Mouse (Mus musculus): ENCODE results near the gene Tent5c. TPM values are rescaled to one million over a fixed set of nuclear protein-coding genes. Genes with fewer than 3 reads are reported as not detected.
"Not testable (repeated sequence)": the region's sequence is repeated elsewhere in the genome, so short reads cannot be mapped to it uniquely, and the experiment has no call there.

The Tent5c gene
- polyA plus RNA-seq, 1 experiment: 8.3 TPM

DNA sequence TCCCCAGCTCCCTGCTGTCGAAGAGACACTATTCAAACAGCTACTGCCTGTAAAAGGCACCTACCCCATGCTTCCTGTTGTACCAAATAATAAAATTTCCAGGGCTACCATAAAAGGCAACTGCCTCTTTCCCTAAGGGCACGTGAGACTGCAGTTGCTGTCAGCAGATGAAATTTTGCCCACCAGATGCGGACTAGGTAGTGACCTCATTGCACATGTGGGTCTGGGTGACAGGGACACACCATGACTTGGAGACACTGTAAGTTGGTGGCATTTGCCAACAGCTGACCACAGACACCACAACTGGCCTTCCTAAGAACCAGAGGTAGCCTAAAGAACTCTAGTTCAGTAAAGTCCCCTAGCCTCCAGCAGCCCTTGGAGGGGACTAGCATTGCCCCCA lies 50.0 kb downstream of the Tent5c start:
- no peak for DNase-seq (ENCODE audit: low read depth)

DNA sequence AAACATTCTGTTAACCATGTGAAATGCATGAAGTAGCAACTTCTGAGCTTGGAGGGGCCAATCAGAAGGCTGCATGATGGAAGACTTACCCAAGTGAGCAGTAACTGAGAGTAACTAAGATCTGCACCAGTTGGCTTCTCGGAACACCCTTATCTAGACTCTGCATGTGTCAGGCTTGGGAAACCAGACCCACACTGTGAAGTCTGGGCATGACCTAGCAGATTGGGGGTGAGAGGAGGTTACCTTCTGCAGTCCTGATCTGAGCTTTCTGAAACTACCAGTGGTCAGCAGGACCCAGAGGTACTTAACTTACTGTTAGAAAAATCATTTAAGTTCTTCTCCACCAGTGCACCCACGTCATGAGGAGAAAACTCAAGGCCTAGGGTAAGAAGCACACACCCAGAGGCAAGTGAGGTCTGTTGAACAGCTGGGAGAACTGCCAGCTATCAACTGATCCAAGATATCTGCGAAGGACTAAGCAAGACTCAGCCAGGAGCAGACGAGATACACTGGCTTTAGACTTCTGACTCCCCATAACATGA lies 50.6 kb downstream of the Tent5c start:
- DNase-seq (ENCODE audit: low read depth): no peak

DNA sequence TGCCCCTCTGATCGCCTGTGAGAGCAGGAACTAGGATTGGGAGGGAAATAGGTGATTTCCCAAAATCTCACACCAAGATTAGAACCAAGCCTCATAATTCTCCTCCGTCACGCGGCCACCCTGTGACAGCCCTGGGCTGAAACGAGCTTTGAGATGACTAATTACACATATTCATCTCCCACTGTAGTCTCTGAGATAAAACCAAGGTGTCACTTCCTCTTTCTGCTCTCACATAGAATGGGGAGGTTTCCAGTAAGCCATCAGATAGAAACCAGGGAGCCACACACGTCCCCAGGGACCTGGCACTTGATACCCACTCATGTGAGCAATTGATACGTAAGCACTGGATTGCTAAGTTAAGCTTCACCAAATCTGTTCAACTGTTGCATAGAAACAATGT lies 52.4 kb downstream of the Tent5c start:
- no peak for DNase-seq (ENCODE audit: low read depth)

DNA sequence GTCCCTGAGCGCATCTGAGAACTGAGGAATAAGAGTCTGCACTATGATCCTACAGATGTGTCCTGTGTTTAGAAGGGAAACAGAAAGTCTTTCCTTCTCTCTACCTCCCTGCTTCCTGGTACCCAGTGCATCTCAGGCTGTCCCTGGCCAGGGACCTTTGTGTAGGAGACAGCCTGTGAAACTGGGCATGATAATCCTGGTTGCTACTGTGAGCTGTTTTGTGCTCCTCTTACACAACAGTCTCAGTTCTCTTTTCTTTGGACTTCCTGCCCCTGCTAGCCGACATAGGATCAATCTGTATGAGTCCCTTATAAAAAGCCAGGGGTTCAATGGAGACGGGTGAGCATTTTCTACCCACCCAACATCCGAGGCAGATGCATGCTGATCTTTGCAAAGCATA lies 57.4 kb downstream of the Tent5c start:
- no peak for DNase-seq (ENCODE audit: low read depth)

DNA sequence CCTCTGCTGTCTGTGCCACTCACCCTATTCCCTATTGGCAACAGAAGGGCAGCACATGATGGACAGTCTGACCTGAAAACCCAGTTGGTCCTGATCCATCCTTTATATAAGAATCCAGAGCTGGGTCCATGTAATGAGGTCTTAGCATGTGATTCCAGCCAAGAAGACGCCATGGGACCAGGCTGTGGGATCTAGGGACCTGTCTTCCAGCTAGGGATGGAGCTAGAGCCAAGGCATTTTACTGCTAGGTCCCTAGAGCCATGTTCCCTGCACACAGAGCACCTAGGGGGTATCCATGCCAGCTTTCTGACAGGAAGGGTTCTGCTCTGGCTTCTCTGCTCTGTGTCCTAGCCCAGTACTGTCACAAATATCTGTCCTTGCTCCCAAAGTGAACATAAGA lies 58.4 kb downstream of the Tent5c start:
- DNase-seq (ENCODE audit: low read depth): no peak

DNA sequence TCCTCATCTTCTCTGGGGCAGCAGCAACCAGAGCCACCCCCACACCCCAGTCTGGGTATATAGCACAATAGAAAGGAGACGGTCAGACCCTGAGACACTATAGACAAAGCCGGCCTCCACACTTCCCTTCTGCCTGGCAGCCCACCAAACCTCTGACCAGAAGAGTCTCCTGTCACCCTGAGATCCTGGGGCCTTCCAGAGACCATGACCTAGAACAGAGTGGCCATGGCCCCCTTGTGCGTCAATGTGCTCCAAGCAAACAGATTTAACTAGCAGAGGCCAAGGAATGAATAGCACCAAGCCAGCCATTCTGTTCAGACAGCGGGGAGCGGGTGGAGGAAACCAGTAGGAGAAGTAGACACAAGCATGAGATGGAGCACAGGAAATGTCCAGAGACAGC lies 59.0 kb downstream of the Tent5c start:
- no peak for DNase-seq (ENCODE audit: low read depth)

DNA sequence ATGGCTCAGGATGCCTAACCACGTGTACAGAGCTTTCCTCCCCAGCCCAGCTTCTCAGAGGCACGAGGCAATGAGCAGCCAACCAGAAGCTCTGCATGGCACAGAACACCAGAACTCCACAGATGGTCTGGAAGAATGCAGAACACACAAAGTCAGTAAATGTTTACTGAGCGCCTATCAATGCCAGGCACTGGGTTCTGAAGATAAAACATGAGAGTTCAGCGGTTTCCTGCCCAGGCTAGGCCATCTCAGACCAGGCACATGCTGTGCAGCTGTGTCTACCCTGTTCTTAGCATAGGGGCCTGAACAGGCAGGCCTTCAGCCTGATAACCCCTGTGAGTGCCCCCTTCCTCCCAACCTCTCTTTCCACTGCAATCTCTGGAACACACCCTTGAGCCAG lies 59.5 kb downstream of the Tent5c start:
- no peak for DNase-seq (ENCODE audit: low read depth)

DNA sequence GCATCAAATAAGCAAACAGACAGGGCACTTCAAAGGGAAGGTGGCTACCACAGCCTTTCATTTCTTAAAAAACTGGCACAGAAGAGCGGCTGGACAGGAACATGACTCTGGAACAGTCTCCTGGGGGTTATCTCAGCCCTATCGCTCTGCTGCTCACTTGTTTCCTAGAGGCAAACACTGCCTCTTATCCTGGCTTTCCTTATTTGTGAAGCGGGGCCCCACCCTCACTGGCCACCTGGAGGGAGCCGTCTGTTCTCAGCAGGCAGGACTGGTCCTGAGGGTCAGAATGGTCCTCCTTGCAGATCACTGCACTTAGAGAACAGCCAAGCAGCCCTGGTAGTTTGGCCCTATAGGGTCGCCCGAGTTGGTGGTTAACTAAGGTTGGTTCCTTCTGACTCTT lies 61.6 kb downstream of the Tent5c start:
- DNase-seq (ENCODE audit: low read depth): no peak

DNA sequence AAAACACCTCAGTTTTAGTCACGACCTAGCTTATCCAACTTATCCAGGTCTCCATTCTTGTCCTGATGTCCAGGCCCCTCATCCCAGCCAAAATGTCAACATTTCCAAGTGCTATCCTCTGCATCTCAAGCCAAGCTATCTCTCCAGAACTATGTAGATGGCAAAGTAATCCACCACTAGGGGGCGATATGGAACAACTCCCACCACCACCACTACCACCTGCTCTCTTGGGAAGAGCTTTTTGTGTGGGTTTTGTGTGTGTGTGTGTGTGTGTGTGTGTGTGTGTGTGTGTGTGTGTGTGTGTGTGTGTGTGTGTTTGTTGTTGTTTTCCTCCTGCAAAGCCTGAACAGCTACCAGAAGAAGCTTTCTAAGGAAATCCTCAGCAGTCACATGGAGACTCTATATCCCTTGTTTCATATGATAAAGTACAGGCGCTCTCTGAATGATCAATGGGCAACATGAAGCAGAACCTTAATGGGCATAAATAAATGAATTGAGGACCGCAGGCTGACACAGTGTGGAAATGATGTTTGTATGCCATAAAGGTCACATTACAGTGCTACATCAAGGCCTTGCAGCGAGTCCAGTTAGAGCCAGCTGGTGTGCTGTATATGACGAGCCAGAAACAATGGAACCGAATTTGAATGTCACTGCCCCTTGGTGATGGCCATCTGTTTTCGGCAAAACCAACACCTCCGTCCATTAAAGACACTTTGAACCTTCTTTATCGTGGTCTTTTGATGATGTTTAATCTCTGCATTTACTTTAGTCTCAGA lies 66.5 kb downstream of the Tent5c start:
- DNase-seq (ENCODE audit: low read depth): no peak

DNA sequence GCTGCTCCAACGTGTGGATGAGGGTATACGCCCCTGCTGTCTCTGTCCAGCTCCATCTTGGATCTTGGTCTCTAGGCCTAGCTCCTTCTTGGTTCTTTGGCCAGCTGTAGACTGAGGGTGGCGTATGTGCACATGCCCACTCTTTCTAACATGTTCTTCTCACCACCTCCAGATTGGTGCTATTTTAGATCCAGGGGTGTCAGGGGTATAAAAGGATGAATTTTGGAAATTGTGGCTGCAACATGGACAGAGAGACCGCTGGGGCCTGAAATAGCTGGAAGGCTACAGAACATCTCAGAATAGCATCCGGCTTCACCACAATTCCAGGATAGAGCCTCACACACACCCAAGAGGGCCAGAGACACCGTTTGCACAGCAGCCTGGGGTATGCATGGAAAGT lies 67.8 kb downstream of the Tent5c start:
- no peak for DNase-seq (ENCODE audit: low read depth)

DNA sequence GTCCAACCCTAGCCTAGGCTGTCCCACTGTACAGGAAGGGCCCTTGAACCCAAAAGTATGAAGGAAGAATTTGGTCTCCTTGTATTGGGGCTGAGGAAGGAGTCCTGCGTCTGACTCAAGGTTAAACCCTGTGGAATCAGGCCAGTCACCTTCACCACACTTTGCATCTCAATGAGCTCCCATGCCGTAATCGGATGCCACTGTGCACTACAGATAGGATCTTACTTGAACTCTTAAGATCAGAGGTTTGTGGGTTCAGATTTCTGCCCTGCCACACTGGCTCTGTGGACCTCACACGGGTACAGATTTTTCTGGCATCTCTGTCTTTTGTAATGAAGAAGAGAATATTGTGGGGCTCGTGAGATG lies 68.5 kb downstream of the Tent5c start:
- DNase-seq (ENCODE audit: low read depth): no peak

DNA sequence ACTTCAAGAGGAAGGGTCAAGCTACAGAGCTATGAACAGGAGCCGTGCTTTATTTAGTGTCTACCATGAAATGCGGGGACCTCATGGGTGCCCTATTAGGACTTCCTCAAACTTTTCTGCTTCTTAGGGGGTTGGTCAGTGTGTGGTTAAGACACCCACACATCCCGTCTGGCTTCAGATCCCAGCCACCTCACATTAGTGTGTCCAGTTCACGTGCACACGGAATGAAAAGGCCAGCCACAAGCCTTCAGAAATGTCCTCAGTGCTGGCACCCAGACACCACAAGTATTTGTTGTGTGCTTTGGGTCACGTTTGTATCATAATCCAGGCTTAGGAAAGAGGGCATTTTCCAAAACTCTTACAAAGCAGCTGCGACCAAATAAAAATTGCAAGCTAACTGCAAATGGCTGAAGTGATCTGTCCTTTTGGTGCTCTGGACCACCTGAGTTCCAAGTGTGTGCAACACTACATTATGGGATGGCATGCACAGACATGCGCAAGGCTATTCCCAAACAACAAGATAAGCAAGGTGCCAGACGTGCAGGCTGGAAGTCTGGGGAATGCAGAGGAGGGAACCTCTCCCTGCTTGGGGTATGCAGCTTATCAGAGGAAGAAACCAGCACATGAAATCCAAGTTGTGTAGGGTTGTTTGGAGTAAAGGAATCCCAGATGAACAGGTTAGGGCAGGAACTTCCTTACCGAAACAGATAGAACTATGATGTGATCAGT lies 69.0 kb downstream of the Tent5c start:
- no peak for DNase-seq (ENCODE audit: low read depth)

DNA sequence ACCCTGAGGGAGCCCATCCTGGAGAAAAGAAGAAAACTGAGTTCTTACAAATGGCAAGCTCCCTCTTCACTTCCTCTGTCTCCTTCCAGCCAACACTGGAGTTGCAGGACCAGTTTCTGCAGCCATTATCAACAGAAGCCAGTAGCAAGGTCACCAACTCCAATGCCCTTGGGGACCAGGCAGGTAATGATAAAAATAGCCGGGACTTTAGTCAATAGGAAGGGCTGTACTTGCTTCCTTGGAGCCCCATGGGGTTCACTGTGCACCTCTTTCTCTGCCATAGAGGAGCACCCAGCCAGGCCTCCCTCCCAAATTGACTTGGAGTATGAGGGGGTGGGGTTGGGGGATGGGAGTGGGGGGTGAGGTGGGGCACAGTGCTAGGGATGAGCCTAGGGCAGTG lies 70.7 kb downstream of the Tent5c start:
- DNase-seq (ENCODE audit: low read depth): no peak

DNA sequence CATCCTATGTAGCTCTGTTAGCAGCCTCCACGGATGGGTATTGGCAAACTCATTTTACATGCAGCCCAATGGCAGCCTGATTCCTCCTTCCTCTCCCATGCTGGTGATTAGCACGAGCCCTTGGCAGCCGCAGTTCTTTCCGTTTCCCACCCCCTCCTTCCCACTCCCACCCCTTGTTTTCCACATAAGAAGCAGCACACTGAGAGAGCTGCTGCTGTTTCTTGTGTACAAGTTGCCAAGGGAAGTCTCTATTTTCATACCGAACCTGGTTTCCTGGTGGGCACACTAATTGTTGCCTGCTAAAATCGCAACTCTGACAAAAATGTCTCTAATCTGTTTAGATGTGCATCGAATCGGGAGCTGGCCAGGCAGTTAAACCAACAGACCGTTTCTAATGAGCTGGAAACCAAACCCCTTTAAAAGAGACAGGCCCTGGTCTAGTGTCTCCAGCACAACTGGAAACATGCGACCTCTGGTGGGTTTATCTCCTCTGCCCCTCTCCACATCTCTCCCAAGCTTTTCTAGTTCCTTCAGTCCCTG lies 71.3 kb downstream of the Tent5c start:
- DNase-seq (ENCODE audit: low read depth): no peak

DNA sequence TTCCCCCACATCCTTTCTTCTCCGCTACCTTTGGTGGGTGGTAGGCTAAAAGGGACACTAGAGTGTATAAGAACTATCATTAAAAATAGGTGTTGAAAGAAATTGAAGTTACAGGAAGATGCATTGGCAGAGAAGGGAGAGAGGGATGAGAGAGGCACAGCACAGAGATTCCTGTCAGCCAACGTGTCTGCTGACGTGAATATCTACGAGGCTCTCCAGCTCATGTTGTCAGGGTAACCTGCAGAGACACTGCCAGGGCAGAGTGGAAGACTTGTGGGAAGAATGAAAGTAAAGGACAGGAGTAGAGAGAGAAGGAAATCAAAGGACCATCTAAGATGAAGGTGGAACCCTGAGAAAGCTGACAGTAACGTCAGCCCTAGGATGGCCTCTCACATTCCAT lies 73.5 kb downstream of the Tent5c start:
- no peak for DNase-seq (ENCODE audit: low read depth)

DNA sequence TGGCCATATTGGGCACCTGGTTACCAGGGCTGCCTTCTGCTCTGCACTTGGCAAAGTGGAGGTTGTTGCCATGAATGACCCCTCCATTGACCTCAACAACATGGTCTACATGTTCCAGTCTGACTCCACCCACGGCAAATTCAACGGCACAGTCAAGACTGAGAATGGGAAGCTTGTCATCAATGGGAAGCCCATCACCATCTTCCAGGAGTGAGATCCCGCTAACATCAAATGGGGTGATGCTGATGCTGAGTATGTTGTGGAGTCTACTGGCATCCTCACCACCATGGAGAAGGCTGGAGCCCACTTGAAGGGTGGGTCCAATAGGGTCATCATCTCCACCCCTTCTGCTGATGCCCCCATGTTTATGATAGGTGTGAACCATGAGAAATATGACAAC lies 75.5 kb downstream of the Tent5c start:
- DNase-seq (ENCODE audit: low read depth): not testable (repeated sequence)

DNA sequence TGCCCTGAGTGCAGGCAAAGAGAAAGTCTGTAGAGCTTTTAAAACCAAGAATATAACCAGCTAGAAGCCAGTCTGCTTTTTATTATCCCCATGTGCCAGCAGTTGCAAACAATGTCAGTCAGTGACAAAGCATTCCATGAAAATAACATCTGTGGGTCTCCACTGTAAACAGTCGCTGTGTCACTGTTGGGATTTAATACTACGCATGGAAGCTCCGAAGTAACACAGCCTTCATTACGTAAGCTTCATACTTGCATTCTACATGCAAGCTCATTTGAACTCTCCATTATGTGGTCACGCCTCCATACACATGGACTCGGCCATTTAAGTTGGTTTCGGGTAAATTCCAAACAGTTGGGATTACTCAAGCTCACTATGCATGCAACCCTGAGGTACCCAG lies 77.2 kb downstream of the Tent5c start:
- DNase-seq (ENCODE audit: low read depth): no peak

DNA sequence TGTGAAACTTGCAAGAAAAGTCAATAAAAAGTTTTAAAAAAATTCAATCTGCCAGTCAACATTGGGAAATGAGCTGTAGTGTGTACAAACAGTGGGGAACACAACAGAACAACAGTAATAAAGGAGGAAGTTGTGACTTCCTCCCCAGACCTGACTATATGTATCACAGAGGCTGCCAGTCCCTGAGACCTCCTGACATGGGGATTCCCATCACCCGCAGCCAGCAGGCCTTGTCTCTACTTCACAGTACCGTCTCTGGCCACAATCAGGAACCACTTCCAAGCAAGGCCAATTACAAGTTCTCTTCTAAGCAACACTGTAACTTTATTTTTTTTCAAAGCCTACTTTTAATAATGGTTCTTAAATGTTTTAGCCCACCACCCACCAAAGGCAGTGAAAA lies 79.8 kb downstream of the Tent5c start:
- no peak for DNase-seq (ENCODE audit: low read depth)

DNA sequence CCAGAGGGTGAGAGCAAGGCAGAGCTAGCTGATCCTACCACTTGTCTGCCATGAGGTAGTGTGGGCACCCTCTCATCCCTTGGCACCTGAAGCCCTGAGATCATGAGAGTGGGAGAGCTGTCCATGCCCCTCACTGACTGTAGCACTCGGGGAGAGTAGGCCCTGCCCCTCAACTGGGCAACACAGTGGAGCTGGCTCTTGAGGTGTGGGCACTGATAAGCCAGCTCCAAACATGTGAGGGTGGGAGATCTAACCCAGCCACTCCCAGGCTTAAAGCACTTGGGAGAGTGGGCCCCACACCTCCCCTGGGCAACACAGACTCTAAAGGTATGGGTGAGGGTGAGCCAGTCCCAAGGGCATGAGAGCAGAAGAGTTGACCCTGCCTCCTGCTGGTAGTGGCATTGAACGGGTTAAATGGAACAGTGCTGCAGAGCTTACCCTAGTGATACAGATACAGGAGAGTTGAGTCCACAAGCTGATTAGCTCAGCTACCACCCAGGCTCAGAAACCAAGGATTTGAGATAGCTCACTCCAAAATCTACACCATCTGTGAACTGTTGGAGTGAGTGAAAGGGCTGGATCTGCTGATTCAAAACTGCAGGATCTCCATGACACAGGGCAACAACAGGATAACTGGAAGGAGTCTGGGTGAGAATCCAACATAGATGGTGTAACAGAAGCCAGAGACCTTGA lies 80.6 kb downstream of the Tent5c start:
- DNase-seq (ENCODE audit: low read depth): no peak

DNA sequence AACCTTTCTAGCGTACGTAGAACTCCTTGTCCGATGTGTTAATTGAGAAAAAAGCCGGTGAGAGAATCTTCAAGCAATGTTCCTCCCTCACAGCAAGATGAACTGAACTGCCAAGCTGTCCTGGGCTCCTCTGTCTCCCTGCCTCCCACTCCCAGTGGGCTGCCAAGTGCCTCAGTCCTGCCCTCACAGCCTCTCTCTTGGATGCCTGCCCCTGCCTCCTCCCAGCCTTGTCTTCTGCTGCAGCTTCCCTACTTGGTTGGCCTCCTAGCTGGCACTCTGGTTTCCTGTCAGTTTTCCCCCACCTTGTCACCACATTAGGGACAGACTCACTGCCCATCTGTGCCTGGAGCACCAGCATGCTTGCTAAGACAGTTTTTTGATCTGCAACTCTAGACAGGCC lies 86.5 kb downstream of the Tent5c start:
- DNase-seq (ENCODE audit: low read depth): no peak
